Mouse (Mus musculus): ENCODE data around the gene Slc4a1. TPM values are rescaled to one million over a fixed set of nuclear protein-coding genes. Genes with fewer than 3 reads are reported as not detected.

Gene Slc4a1
- total and polyA plus RNA-seq, 2 experiments from 2014 or later: 0.48 to 0.84 TPM

- no peak overlapping the region for H3K4me3 ChIP-seq (ENCODE audit: low read length)
- 84% methylated on average over 7 of the region's 7 CpGs for WGBS
- TF ChIP-seq CTCF (IDR thresholded peaks at IDR 0.05; ENCODE audit: low read depth): no peak
- H3K4me2 ChIP-seq (ENCODE audit: low read depth, low read length): no peak overlapping the region
- ATAC-seq (no peak), DNase-seq (ENCODE audit: low spot score) (no peak)
- H3K36me3 ChIP-seq (ENCODE audit: insufficient read depth, low read length): no peaks in the 10 kb centered on the region
- no peaks in the 10 kb centered on the region for H3K9me3 ChIP-seq (ENCODE audit: low read length)
- no peaks in the 10 kb centered on the region for H3K4me1 ChIP-seq (ENCODE audit: insufficient read depth, low read length)
- no peaks in the 10 kb centered on the region for H3K27me3 ChIP-seq (ENCODE audit: insufficient read depth, low read length)
- H3K27ac ChIP-seq: no peak overlapping the region
- H3K9ac ChIP-seq (replicated peaks; ENCODE audit: low read length): no peak overlapping the region
These were observed 38.2 kb downstream of the Slc4a1 start for GRCm38 (mm10) chr11:102327839-102328238.

GRCm38 (mm10) chr11:102327250-102327649, 38.8 kb downstream of the Slc4a1 start:
- WGBS: 49% methylated on average over 5 of the region's 5 CpGs
- TF ChIP-seq CTCF (IDR thresholded peaks at IDR 0.05; ENCODE audit: low read depth): no peak
- no peaks in the 10 kb centered on the region for H3K36me3 ChIP-seq (ENCODE audit: insufficient read depth, low read length)
- DNase-seq (ENCODE audit: low spot score) (no peak), ATAC-seq (no peak)
- no peaks in the 10 kb centered on the region for H3K9me3 ChIP-seq (ENCODE audit: low read length)
- no peaks in the 10 kb centered on the region for H3K27me3 ChIP-seq (ENCODE audit: insufficient read depth, low read length)
- no peak overlapping the region for H3K9ac ChIP-seq (replicated peaks; ENCODE audit: low read length)
- no peaks in the 10 kb centered on the region for H3K4me1 ChIP-seq (ENCODE audit: insufficient read depth, low read length)
- H3K4me3 ChIP-seq (ENCODE audit: low read length): no peak overlapping the region
- H3K4me2 ChIP-seq (ENCODE audit: low read depth, low read length): no peak overlapping the region
- H3K27ac ChIP-seq: no peak overlapping the region

GRCm38 (mm10) chr11:102323516-102323915, 42.5 kb downstream of the Slc4a1 start:
- H3K4me2 ChIP-seq (ENCODE audit: low read depth, low read length): no peak overlapping the region
- H3K4me3 ChIP-seq (ENCODE audit: low read length): no peak overlapping the region
- no peak for ATAC-seq
- H3K27ac ChIP-seq: no peak overlapping the region
- DNase-seq (ENCODE audit: low spot score): no peak
- WGBS: 81% methylated on average over 1 of the region's 1 CpGs
- H3K9ac ChIP-seq (replicated peaks; ENCODE audit: low read length): no peak overlapping the region
- no peaks in the 10 kb centered on the region for H3K27me3 ChIP-seq (ENCODE audit: insufficient read depth, low read length)
- H3K36me3 ChIP-seq (ENCODE audit: insufficient read depth, low read length): no peaks in the 10 kb centered on the region
- no peaks in the 10 kb centered on the region for H3K9me3 ChIP-seq (ENCODE audit: low read length)
- TF ChIP-seq CTCF (IDR thresholded peaks at IDR 0.05; ENCODE audit: low read depth): no peak
- peaks cover 4% of the 10 kb centered on the region; the same call in 1 of the 2 replicates for H3K4me1 ChIP-seq (ENCODE audit: insufficient read depth, low read length)

- WGBS: 78% methylated on average over 6 of the region's 6 CpGs
- Histone ChIP-seq H3K36me3 (ENCODE audit: insufficient read depth, low read length) (no peaks in the 10 kb centered on the region), H3K27ac (no peak overlapping the region)
These were observed 44.1 kb downstream of the Slc4a1 start for GRCm38 (mm10) chr11:102321931-102322330.

GRCm38 (mm10) chr11:102320686-102321005, 45.4 kb downstream of the Slc4a1 start:
- peak overlapping the region; percentile 99 for H3K4me3 ChIP-seq (ENCODE audit: low read length)
- no peaks in the 10 kb centered on the region for H3K27me3 ChIP-seq (ENCODE audit: insufficient read depth, low read length)
- H3K4me1 ChIP-seq (ENCODE audit: insufficient read depth, low read length): peaks cover 11% of the 10 kb centered on the region; the same call in 1 of the 2 replicates
- ATAC-seq: peak; percentile 24; the same call in 1 of the 2 replicates
- peak overlapping the region; percentile 100 for H3K9ac ChIP-seq (replicated peaks; ENCODE audit: low read length)
- DNase-seq (ENCODE audit: low spot score): peak; percentile 91
- H3K4me2 ChIP-seq (ENCODE audit: low read depth, low read length): peak overlapping the region; percentile 85
- WGBS: 5% methylated on average over 10 of the region's 10 CpGs
- TF ChIP-seq CTCF (IDR thresholded peaks at IDR 0.05; ENCODE audit: low read depth): peak; percentile 44
- H3K9me3 ChIP-seq (ENCODE audit: low read length): no peaks in the 10 kb centered on the region
- H3K27ac ChIP-seq: peak overlapping the region; percentile 99
- H3K36me3 ChIP-seq (ENCODE audit: insufficient read depth, low read length): no peaks in the 10 kb centered on the region

More at GRCm38 (mm10) chr11:102321931-102322330, 44.1 kb downstream of the Slc4a1 start:
- Histone ChIP-seq H3K9me3 (ENCODE audit: low read length) (no peaks in the 10 kb centered on the region), H3K4me3 (ENCODE audit: low read length) (no peak overlapping the region), H3K4me1 (ENCODE audit: insufficient read depth, low read length) (peaks cover 4% of the 10 kb centered on the region; the same call in 1 of the 2 replicates), H3K27me3 (ENCODE audit: insufficient read depth, low read length) (no peaks in the 10 kb centered on the region), H3K9ac (replicated peaks; ENCODE audit: low read length) (no peak overlapping the region), H3K4me2 (ENCODE audit: low read depth, low read length) (no peak overlapping the region)
- TF ChIP-seq CTCF (IDR thresholded peaks at IDR 0.05; ENCODE audit: low read depth): no peak
- ATAC-seq: no peak
- DNase-seq (ENCODE audit: low spot score): no peak

GRCm38 (mm10) chr11:102319941-102320685, 45.9 kb downstream of the Slc4a1 start:
- TF ChIP-seq CTCF (IDR thresholded peaks at IDR 0.05; ENCODE audit: low read depth): no peak

GRCm38 (mm10) chr11:102319410-102319792, 46.6 kb downstream of the Slc4a1 start, which contains the start of gene Ubtf:
Gene Ubtf (minus strand): TSS chr11:102319742.
- H3K9me3 ChIP-seq (ENCODE audit: low read length): no peaks in the 10 kb centered on the region
- DNase-seq (ENCODE audit: low spot score) (peak; percentile 92), ATAC-seq (peak; percentile 63)
- H3K9ac ChIP-seq (replicated peaks; ENCODE audit: low read length): peak within 1 kb of the TSS; percentile 100
- H3K27ac ChIP-seq: peak within 1 kb of the TSS; percentile 99
- peak within 1 kb of the TSS; percentile 99 for H3K4me3 ChIP-seq (ENCODE audit: low read length)
- H3K4me2 ChIP-seq (ENCODE audit: low read depth, low read length): peak within 1 kb of the TSS; percentile 85
- H3K27me3 ChIP-seq (ENCODE audit: insufficient read depth, low read length): no peaks in the 10 kb centered on the region
- no peak for TF ChIP-seq CTCF (IDR thresholded peaks at IDR 0.05; ENCODE audit: low read depth)
- H3K4me1 ChIP-seq (ENCODE audit: insufficient read depth, low read length): peaks cover 11% of the 10 kb centered on the region; the same call in 1 of the 2 replicates
- H3K36me3 ChIP-seq (ENCODE audit: insufficient read depth, low read length): peaks cover 2% of the 10 kb centered on the region
- WGBS: under 1% methylated on average over 25 of the region's 25 CpGs

More at GRCm38 (mm10) chr11:102319941-102320685, 45.9 kb downstream of the Slc4a1 start:
- Histone ChIP-seq H3K9ac (replicated peaks; ENCODE audit: low read length) (peak overlapping the region; percentile 100), H3K27me3 (ENCODE audit: insufficient read depth, low read length) (no peaks in the 10 kb centered on the region), H3K27ac (peak overlapping the region; percentile 99), H3K9me3 (ENCODE audit: low read length) (no peaks in the 10 kb centered on the region), H3K36me3 (ENCODE audit: insufficient read depth, low read length) (no peaks in the 10 kb centered on the region), H3K4me2 (ENCODE audit: low read depth, low read length) (peak overlapping the region; percentile 85), H3K4me3 (ENCODE audit: low read length) (peak overlapping the region; percentile 99), H3K4me1 (ENCODE audit: insufficient read depth, low read length) (peaks cover 11% of the 10 kb centered on the region; the same call in 1 of the 2 replicates)
- ATAC-seq: peak; percentile 41; the same call in 1 of the 2 replicates
- peak; percentile 93 for DNase-seq (ENCODE audit: low spot score)
- under 1% methylated on average over 38 of the region's 38 CpGs for WGBS

All from hindbrain, postnatal 0 days (tissue).